Mouse (Mus musculus) neutrophil, adult 5-6 weeks (primary cell): ENCODE data around the gene Gm867. TPM values are rescaled to one million over a fixed set of nuclear protein-coding genes. Genes with fewer than 3 reads are reported as not detected.
A peak's percentile ranks its signal among the peaks of the same experiment; 100 is the strongest.

Source experiments
- ATAC-seq: fragments of 151-379, 151-347 bp; 2 replicates; pipeline ENCODE4 v1.8.0; 2017; ENCODE audit warnings: mild to moderate bottlenecking, moderate TSS enrichment; ENCODE audit not compliant: insufficient number of reproducible peaks, poor library complexity, low FRiP score, severe bottlenecking; ENCODE audit errors: extremely low read depth
- total RNA-seq: library from RNA; stranded (forward); fragments of 200-1000 nt; gene quantifications from 2 replicates; pipeline ENCODE4 v1.2.3, GENCODE M21; 2017

The Gm867 gene
- total RNA-seq: 0.81 TPM in 1 of 2 replicates, not detected in the other

DNA sequence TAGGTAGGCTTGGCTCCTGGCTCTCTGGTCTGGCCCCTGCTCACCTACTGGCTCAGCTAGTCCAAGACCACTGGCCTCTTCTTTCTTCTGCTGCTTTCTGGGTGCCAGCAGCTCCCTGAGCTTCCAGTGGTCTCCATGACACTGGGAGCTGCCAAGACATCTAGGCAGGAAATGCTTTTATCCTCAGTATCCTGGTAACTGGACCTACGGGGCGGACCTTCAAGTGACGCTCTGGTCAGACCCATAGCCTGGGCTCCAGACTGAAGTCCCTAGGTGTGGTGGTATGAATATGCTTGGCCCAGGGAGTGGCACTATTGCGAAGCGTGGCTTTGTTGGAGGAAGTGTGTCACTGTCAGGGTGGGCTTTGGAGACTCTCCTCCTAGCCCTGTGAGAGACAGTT is at the start of gene Gm867:
Gene Gm867, minus strand, starts transcription at position 153 of the 400 bp plus-strand sequence.
- ATAC-seq: no peak

- no peak for ATAC-seq
These were observed 39.0 kb upstream of the Gm867 start for GRCm38 (mm10) chr10:75979432-75979831.

DNA sequence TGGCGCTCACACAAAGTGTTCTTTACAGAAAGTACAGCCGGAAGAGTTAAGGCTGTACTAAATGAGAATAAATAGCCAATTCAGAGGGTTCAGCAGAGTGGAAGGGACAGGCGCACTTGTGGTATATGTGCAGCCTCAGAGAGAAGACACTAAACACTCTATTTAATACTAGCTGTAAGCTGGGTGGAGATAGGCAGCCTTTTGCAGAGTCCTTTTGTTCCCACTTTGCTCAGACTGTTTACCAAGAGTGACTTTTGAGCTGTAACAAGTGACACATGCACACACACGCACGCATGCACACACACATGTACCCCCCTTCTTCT is 38.3 kb upstream of the Gm867 start:
- ATAC-seq: no peak

DNA sequence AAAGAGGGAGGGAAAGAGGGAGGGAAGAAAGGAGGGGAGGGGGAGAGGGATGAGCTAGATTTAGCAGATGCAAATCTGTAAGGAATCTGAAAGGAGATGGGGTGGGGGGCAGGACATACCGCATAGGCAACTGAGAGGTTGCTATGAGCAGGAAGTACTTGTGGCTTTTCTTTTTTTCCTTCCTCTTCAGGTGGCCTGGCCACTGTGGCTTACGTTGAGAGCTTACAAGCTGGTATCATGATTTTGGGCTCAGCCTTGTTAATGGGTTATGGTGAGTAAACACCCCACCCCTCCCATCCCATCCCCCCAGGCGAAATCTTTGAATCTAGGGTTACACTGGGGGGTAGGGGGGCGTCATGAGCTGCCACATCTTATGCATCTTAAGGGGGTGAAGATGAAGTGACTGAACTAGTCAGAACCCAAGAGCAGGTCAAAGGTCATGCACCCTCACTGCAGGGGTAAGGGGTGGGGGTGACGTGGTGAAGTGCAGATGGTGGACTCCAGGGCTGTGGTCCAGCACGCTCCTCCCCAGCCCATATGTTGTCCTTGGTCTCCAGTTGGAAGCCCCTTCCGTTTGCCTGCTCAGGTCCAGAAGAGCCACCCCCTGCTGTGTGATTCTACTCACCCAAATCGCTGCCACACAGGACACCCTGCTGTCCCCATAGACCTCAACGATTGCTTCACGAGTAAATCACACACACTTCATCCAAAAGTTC is 37.8 kb upstream of the Gm867 start:
- peak; percentile 27; the same call in 1 of the 2 replicates for ATAC-seq

DNA sequence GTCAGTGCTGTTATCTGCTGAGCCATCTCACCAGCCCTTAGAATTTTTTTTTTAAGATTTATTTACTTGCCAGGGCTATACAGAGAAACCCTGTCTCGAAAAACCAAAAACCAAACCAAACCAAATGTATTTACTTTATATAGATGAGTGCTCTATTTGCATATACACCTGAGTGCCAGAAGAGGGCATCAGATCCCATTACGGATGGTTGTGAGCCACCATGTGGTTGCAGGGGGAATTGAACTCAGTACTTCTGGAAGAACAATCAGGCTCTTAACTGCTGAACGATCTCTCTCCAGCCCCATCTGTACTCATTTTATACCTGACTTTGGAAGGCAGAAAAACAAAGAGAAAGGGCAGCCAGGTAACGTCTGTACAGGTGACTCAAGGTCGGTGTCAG is 34.7 kb upstream of the Gm867 start:
- ATAC-seq: no peak

GRCm38 (mm10) chr10:75973846-75974245 is 33.4 kb upstream of the Gm867 start:
- ATAC-seq: no peak

- no peak for ATAC-seq
These were observed 13.9 kb upstream of the Gm867 start, which contains the start of gene Gm5134 for GRCm38 (mm10) chr10:75954381-75954811. Gene Gm5134 (plus strand): TSS chr10:75954514.

DNA sequence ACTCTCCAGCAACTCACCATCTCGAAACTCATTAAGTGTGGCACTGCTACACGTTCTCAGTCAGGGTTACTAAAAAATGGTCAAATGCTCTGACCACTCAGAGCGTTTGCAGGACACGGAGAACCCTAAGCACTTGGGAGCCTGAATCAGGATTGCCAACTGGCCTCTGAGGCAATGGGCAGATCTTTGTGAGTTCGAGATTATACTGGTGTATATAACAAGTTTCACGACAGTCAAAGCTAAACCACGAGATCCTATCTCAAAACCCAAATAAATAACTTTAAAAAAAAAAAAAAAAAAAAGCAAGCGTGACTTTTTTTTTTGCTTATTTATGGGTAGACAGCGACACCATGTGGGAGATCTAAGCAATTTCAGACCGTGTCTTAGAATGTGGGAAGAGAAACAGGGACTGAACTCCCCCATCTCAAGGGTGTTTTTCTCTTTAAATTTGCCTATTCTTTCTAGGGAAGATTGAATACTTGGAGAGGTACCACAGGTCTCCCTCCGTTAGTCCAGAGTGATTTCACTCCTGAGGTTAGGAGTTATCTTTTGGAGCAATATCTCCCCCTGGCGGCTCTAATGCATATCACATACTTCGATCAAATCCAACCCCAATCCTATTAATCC is 11.1 kb upstream of the Gm867 start:
- 0 out of 2 replicates have a peak, but pooled peaks have one; percentile 18 for ATAC-seq

DNA sequence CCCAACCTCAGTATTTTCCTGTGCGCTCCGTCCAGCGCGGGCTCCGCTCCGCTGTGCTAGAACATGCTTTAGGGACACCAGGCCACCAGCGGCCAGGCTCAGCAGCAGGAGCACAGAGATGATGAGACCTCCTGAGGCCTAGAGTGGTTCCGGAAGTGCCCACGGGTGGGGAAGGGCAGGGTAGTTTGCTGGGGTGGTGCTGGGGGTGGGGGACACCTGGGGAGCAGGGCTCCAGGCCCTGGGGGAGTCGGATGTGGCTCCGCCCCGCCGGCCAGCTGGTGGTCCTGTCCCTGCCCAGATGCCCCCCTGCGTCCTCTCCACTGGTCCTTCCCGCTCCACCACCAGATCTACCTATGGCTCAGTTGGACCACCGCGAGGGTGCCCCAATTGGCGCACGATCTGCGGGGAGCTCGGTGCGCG is 10.3 kb upstream of the Gm867 start:
- ATAC-seq: no peak

- ATAC-seq: peak; percentile 74
These were observed 8.9 kb upstream of the Gm867 start for GRCm38 (mm10) chr10:75949053-75950045.

- peak; percentile 51; the same call in 1 of the 2 replicates for ATAC-seq
These were observed 7.6 kb upstream of the Gm867 start for GRCm38 (mm10) chr10:75948079-75948478.

DNA sequence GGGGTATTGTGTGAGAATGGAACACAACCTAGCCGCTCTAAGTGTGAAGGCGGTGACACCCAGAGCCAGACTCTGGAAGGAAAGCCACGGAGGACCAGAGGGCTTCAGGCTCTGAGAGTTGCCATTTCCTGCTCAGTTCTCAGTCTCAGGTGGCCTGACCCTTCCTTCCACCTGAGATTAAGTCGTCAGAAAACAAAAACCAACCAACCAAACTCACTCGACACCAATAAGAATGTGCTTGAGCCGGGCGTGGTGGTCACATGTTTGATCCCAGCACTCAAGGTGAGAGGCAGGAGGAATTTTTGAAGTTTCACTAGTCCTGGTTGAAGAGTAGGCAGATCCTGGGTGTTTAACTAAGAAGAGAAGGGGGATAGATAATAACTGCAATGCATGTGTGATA is 5.4 kb upstream of the Gm867 start:
- ATAC-seq: no peak

GRCm38 (mm10) chr10:75945213-75945612 is 4.7 kb upstream of the Gm867 start:
- ATAC-seq: no peak

DNA sequence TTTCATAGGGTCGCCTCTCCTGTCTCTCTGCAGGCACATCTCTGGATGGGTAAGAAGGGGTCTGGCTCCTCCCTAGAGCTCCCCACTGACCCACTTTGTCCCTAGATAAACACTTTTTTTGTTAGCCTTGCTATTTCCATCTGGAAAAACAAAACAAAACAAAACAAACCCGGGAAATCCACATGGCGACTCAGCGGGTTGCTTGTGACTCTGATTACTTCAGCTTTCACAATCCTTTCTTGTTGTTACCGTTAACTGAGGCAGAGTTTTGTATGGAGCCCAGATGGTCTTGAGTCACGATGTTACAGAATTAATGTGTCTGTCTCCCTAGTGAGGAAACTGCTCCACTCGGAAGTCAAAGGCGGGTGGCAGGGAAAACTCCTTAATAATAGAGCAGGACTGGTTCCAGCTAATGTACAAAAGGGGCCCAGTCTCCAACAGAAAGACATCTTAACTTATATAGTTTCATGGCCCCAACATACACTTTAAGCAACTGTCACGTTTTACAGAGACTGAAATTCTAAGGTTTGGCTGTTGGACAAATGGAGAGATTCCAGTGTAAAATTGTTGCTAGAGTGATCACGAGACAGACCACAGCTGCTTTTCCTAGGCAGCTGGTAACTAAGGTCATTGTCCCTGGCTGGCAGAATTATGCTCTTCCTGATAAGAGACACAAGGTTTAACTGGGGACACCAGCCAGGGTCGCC is 3.7 kb upstream of the Gm867 start:
- no peak for ATAC-seq

- no peak for ATAC-seq
These were observed 2.4 kb upstream of the Gm867 start, which contains the start of gene Vpreb3 for GRCm38 (mm10) chr10:75942736-75943477. Gene Vpreb3 (plus strand): TSS chr10:75943057.

DNA sequence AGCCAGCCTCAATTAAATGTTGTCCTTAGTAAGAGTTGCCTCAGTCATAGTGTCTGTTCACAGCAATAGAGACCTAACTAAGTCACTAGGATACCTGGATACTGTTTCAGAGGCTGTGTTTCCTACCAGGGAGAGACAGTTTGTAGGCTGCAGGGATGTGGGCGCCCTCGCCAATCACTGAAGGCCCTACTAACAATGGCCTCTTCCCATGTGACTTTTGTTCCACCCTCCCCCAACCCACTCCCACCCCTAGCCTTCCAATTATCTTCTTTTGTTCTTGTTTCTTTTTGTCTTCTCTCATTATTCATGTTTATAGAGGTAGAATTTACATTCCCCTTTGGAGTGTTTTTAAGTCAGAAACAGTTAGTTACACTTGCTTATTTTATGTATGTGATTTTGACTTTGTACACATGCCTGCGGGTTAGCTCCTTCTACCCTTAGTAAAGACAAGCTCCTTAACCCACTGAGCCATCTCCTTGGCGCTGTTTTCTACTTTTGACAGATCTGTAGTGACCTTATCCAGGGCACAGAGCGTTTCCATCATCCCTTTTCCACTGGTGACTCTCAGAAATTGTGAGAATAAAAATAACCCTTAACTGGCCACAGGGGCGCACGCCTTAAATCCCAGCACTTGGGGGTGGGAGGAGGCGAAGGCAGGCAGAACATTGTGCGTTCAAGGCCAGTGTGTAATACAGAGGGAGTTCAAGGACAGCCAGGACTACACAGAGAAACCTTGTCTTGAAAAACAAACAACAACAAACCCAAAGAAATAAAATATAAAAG is 761 bp upstream of the Gm867 start:
- no peak for ATAC-seq

- no peak for ATAC-seq
These were observed 814 bp downstream of the Gm867 start for GRCm38 (mm10) chr10:75939481-75940234.
